Mouse (Mus musculus) CD4-positive naive resting alpha-beta T cell, adult 57 days (primary cell): ENCODE results near the gene Gsx1. TPM values are rescaled to one million over a fixed set of nuclear protein-coding genes. Genes with fewer than 3 reads are reported as not detected.

Experiments
- total RNA-seq: library from RNA; stranded (reverse); gene quantifications from one replicate; pipeline ENCODE4 v1.2.4, GENCODE M21; 2023

Gene Gsx1
- not detected for total RNA-seq

GRCm38 (mm10) chr5:147188571-147188975, at the start of gene Gsx1:
TSS of gene Gsx1 (plus strand) at chr5:147188696.

Other genes with a start within 250 kb of the Gsx1 start
- gene Gtf3a, start 240.0 kb upstream of the Gsx1 start, total RNA-seq, result 34.5 TPM
- 17.5 TPM for gene Mtif3, start 224.9 kb upstream of the Gsx1 start, total RNA-seq
- 20.9 TPM for gene Lnx2, start 112.1 kb upstream of the Gsx1 start, total RNA-seq
- 130 TPM for gene Polr1d, start 111.6 kb upstream of the Gsx1 start, total RNA-seq
- not detected for gene Pdx1, start 81.3 kb downstream of the Gsx1 start, total RNA-seq
- not detected for gene Cdx2, start 118.6 kb downstream of the Gsx1 start, total RNA-seq
- not detected for gene Urad, start 133.7 kb downstream of the Gsx1 start, total RNA-seq
- 0.80 TPM for gene Flt3, start 211.8 kb downstream of the Gsx1 start, total RNA-seq
- 364 TPM for gene Pan3, start 241.5 kb downstream of the Gsx1 start, total RNA-seq